Mouse (Mus musculus) lung, embryonic 15.5 days (tissue): ENCODE measurements at regions not wholly inside any gene's neighbourhood (a gene's known extent, or its start where the extent isn't known, plus 50 kb on each side); places are given as distances from the start of the nearest gene placed in this dataset.

Experiments used
- ATAC-seq: fragments of 200-750 bp; cut with Nextera tagmentation; 2 replicates; pipeline ENCODE4 v1.8.0; 2017; ENCODE audit warnings: moderate number of reproducible peaks, borderline replicate concordance; ENCODE audit not compliant: low FRiP score, low TSS enrichment; ENCODE audit errors: extremely low read depth
- H3K27ac ChIP-seq: fragments of 300-500 bp; sonication (generic); 2 replicates; pipeline ENCODE4 v1.5.1; 2015; ENCODE audit warnings: moderate library complexity, mild to moderate bottlenecking, inconsistent platforms
- H3K27me3 ChIP-seq: fragments of 300-500 bp; sonication (generic); 2 replicates; pipeline ENCODE4 v1.6.1; 2015; ENCODE audit warnings: inconsistent platforms
- H3K36me3 ChIP-seq: fragments of 300-500 bp; sonication (generic); 2 replicates; pipeline ENCODE4 v1.6.1; 2015; ENCODE audit warnings: inconsistent platforms
- H3K4me1 ChIP-seq: fragments of 300-500 bp; sonication (generic); 2 replicates; pipeline ENCODE4 v1.6.1; 2015; ENCODE audit warnings: inconsistent platforms
- H3K4me2 ChIP-seq: fragments of 300-500 bp; sonication (generic); 2 replicates; pipeline ENCODE4 v1.6.1; 2015; ENCODE audit warnings: inconsistent platforms, mild to moderate bottlenecking, moderate library complexity
- H3K4me3 ChIP-seq: fragments of 300-500 bp; sonication (generic); 2 replicates; pipeline ENCODE4 v1.5.1; 2015; ENCODE audit warnings: mild to moderate bottlenecking, inconsistent platforms
- H3K9ac ChIP-seq: fragments of 300-500 bp; sonication (generic); 2 replicates; pipeline ENCODE4 v1.6.1; 2015; ENCODE audit warnings: inconsistent platforms
- H3K9me3 ChIP-seq: fragments of 300-500 bp; sonication (generic); 2 replicates; pipeline ENCODE4 v1.6.1; 2016; ENCODE audit warnings: inconsistent platforms
- WGBS: fragments of 180-500 bp; shearing (Covaris S2); methylation state at CpG from one replicate; pipeline ENCODE4 v1.1.7; 2015; 5-methylcytosine and 5-hydroxymethylcytosine counted together

- Histone ChIP-seq H3K27ac (no peak overlapping the region), H3K27me3 (no peaks in the 10 kb centered on the region), H3K9ac (no peak overlapping the region), H3K4me2 (no peak overlapping the region), H3K36me3 (no peaks in the 10 kb centered on the region), H3K4me1 (no peaks in the 10 kb centered on the region), H3K4me3 (no peak overlapping the region), H3K9me3 (no peaks in the 10 kb centered on the region)
- 49% methylated on average over 8 of the region's 8 CpGs for WGBS
- ATAC-seq, result no peak
Measured at GRCm38 (mm10) chr7:70104486-70104885, 262.0 kb downstream of the Nr2f2 start.

GRCm38 (mm10) chr7:70103680-70104079, 262.9 kb downstream of the Nr2f2 start:
- no peak overlapping the region for H3K27ac ChIP-seq
- H3K36me3 ChIP-seq, result no peaks in the 10 kb centered on the region
- ATAC-seq, result no peak
- H3K4me1 ChIP-seq, result no peaks in the 10 kb centered on the region
- H3K4me2 ChIP-seq, result no peak overlapping the region
- H3K27me3 ChIP-seq, result no peaks in the 10 kb centered on the region
- WGBS, result 47% methylated on average over 5 of the region's 5 CpGs
- H3K9ac ChIP-seq, result no peak overlapping the region
- H3K4me3 ChIP-seq, result no peak overlapping the region
- H3K9me3 ChIP-seq, result no peaks in the 10 kb centered on the region

- WGBS, result 87% methylated on average over 1 of the region's 1 CpGs
- H3K9me3 ChIP-seq, result no peaks in the 10 kb centered on the region
- H3K4me3 ChIP-seq, result no peak overlapping the region
- H3K27ac ChIP-seq, result no peak overlapping the region
- no peak overlapping the region for H3K9ac ChIP-seq
- no peak for ATAC-seq
- H3K4me2 ChIP-seq, result no peak overlapping the region
- H3K27me3 ChIP-seq, result no peaks in the 10 kb centered on the region
- H3K36me3 ChIP-seq, result no peaks in the 10 kb centered on the region
- H3K4me1 ChIP-seq, result no peaks in the 10 kb centered on the region
Measured at GRCm38 (mm10) chr7:70099001-70099400, 267.5 kb downstream of the Nr2f2 start.

GRCm38 (mm10) chr7:70093916-70094784, 272.4 kb downstream of the Nr2f2 start:
- no peaks in the 10 kb centered on the region for H3K9me3 ChIP-seq
- H3K27me3 ChIP-seq, result no peaks in the 10 kb centered on the region
- no peak overlapping the region for H3K4me2 ChIP-seq
- 71% methylated on average over 21 of the region's 21 CpGs for WGBS
- no peaks in the 10 kb centered on the region for H3K4me1 ChIP-seq
- H3K36me3 ChIP-seq, result no peaks in the 10 kb centered on the region
- H3K9ac ChIP-seq, result no peak overlapping the region
- no peak for ATAC-seq
- no peak overlapping the region for H3K4me3 ChIP-seq
- no peak overlapping the region for H3K27ac ChIP-seq

- no peak for ATAC-seq
- no peaks in the 10 kb centered on the region for H3K9me3 ChIP-seq
- WGBS, result 93% methylated on average over 2 of the region's 2 CpGs
Measured at GRCm38 (mm10) chr7:70092089-70092488, 274.4 kb downstream of the Nr2f2 start.

GRCm38 (mm10) chr7:70089121-70089520, 277.4 kb downstream of the Nr2f2 start:
- Histone ChIP-seq H3K36me3 (no peaks in the 10 kb centered on the region), H3K9me3 (no peaks in the 10 kb centered on the region), H3K4me3 (no peak overlapping the region), H3K27ac (no peak overlapping the region), H3K4me2 (no peak overlapping the region), H3K4me1 (no peaks in the 10 kb centered on the region), H3K9ac (no peak overlapping the region), H3K27me3 (no peaks in the 10 kb centered on the region)
- no peak for ATAC-seq
- WGBS, result 60% methylated on average over 5 of the region's 5 CpGs

More at GRCm38 (mm10) chr7:70092089-70092488, 274.4 kb downstream of the Nr2f2 start:
- Histone ChIP-seq H3K4me1 (no peaks in the 10 kb centered on the region), H3K36me3 (no peaks in the 10 kb centered on the region), H3K9ac (no peak overlapping the region), H3K4me3 (no peak overlapping the region), H3K27ac (no peak overlapping the region), H3K4me2 (no peak overlapping the region), H3K27me3 (no peaks in the 10 kb centered on the region)

- Histone ChIP-seq H3K27me3 (no peaks in the 10 kb centered on the region), H3K4me1 (peaks cover 12% of the 10 kb centered on the region), H3K36me3 (no peaks in the 10 kb centered on the region), H3K4me2 (no peak overlapping the region), H3K27ac (no peak overlapping the region), H3K4me3 (no peak overlapping the region), H3K9ac (no peak overlapping the region), H3K9me3 (no peaks in the 10 kb centered on the region)
- 32% methylated on average over 1 of the region's 1 CpGs for WGBS
- no peak for ATAC-seq
Measured at GRCm38 (mm10) chr7:70069662-70070061, 296.9 kb downstream of the Nr2f2 start.

GRCm38 (mm10) chr7:70067828-70068719, 298.5 kb downstream of the Nr2f2 start:
- Histone ChIP-seq H3K27me3 (no peaks in the 10 kb centered on the region), H3K4me2 (peak overlapping the region; percentile 38), H3K4me1 (peaks cover 12% of the 10 kb centered on the region), H3K9ac (no peak overlapping the region), H3K27ac (no peak overlapping the region), H3K9me3 (no peaks in the 10 kb centered on the region), H3K4me3 (no peak overlapping the region), H3K36me3 (no peaks in the 10 kb centered on the region)
- 15% methylated on average over 18 of the region's 18 CpGs for WGBS
- ATAC-seq, result no peak

GRCm38 (mm10) chr7:70067071-70067470, 299.5 kb downstream of the Nr2f2 start:
- Histone ChIP-seq H3K27ac (no peak overlapping the region), H3K4me1 (peaks cover 12% of the 10 kb centered on the region), H3K4me3 (no peak overlapping the region), H3K36me3 (no peaks in the 10 kb centered on the region), H3K4me2 (peak overlapping the region; percentile 38; the same call in 1 of the 2 replicates), H3K9ac (no peak overlapping the region), H3K9me3 (no peaks in the 10 kb centered on the region), H3K27me3 (no peaks in the 10 kb centered on the region)
- 52% methylated on average over 5 of the region's 5 CpGs for WGBS
- no peak for ATAC-seq

GRCm38 (mm10) chr7:70066448-70066847, 300.1 kb downstream of the Nr2f2 start:
- no peak overlapping the region for H3K27ac ChIP-seq
- H3K9me3 ChIP-seq, result no peaks in the 10 kb centered on the region
- H3K9ac ChIP-seq, result no peak overlapping the region
- WGBS, result 84% methylated on average over 7 of the region's 7 CpGs
- H3K36me3 ChIP-seq, result no peaks in the 10 kb centered on the region
- H3K27me3 ChIP-seq, result no peaks in the 10 kb centered on the region
- no peak for ATAC-seq
- H3K4me1 ChIP-seq, result peaks cover 12% of the 10 kb centered on the region
- no peak overlapping the region for H3K4me2 ChIP-seq
- no peak overlapping the region for H3K4me3 ChIP-seq

- Histone ChIP-seq H3K27ac (no peak overlapping the region), H3K9me3 (no peaks in the 10 kb centered on the region), H3K4me2 (no peak overlapping the region), H3K36me3 (no peaks in the 10 kb centered on the region), H3K4me3 (no peak overlapping the region), H3K4me1 (peaks cover 12% of the 10 kb centered on the region), H3K27me3 (no peaks in the 10 kb centered on the region), H3K9ac (no peak overlapping the region)
- ATAC-seq, result no peak
- 55% methylated on average over 11 of the region's 11 CpGs for WGBS
Measured at GRCm38 (mm10) chr7:70065471-70066130, 300.9 kb downstream of the Nr2f2 start.
